Mouse (Mus musculus): ENCODE measurements around the gene Stx17.

Stx17 gene

GRCm38 (mm10) chr4:48163851-48164250, 39.1 kb downstream of the Stx17 start:
- no peak for DNase-seq (ENCODE audit: low read depth)

DNA sequence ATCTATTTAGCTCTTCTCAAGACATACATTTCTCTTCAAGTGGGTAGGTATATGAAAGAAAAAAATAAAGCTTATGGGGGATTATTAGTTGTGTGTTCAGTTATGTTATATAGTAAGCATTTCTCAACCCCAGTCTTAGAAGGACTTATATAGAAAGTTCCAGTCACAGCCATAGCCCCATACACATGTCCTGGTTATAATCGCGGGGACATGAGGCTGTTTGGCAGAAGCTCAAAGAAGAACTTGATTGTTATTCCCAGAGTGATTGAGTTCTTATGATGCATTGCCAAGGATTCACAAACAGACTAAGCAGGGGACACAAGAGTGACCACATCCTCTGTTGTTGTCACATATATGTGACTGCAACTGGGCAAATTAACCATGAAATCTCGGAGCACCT, 51.0 kb downstream of the Stx17 start:
- no peak for DNase-seq (ENCODE audit: low read depth)

- no peak for DNase-seq (ENCODE audit: low read depth)
Observed at GRCm38 (mm10) chr4:48180922-48181321, 56.2 kb downstream of the Stx17 start.

DNA sequence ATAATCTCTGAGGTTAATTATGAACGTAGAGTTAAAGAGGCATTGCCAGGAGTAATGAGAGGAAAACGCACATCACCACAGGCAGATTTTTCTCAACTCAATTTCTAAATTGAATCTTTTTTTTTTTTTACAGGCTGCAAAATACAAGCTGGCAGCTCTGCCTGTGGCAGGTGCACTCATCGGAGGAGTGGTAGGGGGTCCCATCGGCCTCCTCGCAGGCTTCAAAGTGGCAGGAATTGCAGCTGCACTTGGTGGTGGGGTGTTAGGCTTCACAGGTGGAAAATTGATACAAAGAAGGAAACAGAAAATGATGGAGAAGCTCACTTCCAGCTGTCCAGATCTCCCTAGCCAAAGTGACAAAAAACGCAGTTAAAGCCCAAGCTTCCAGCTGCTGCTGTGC, 56.7 kb downstream of the Stx17 start:
- DNase-seq (ENCODE audit: low read depth), result no peak

DNA sequence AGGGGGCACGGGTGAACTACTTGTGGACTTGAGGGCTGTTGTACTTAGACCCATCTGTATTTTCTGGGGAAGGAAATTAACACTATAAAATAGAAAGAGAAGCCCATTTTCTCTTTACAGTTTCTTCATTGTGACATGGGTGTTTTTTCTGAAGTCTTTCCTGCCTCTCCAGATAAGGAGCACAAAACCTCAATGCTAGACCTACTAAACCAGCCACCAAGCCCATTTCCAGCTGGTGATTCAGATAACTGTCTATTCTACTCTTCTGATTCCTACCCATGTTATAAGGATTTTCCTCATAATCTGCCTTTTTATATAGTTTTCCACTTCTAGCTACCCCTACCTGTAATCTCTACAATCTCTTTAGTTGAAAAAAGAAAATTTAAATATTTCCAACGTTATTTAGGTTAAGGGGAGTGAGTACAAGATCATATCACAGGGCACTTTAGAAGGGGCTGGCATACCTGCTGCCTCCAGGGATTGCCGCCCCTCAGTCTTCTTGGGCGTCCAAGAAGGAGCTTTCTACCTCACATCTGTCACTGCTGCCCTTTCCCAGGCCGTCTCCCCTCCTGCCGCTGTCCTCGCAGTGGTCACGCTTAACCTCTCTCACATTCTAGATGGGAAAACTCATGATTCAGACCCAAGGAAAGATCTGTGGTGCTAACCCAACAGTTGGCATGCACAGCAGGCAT, 57.5 kb downstream of the Stx17 start:
- no peak for DNase-seq (ENCODE audit: low read depth)

DNA sequence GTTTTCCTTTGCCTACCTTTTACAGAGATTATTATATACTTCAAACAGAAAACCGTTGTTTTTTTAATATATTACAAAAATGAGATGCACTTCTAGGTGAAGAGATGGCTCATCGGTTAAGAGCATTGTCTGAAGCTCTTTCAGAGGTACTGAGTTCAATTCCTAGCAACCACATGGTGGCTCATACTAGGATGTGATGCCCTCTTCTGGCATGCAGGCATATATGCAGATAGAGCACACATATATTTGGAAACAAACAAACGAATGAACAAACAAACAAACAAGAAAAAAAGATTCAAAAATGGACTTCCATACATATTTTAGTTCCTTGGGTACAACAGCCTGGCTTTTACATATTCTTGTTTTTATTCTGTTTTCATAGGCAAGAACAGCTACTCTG, 73.2 kb downstream of the Stx17 start:
- peak; percentile 5 for DNase-seq (ENCODE audit: low read depth)

DNA sequence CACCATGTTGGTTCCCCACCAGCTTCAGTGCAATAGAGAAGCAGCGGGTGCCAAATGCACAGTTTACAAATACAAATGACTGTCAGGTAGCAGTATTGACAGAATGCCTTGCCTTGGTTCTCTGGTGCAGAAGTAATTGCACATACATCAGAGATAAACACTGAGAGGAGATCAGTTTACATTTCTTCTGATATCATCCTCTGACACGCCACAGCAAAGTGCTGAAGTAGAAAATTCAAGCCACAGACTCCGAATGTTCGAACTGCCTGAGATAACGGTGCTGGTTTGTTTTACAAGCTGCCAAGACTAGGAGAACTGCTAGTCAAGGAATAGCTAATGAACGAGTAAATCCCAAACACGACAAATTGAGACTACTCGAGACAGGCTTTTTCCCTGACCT, 73.7 kb downstream of the Stx17 start:
- no peak for DNase-seq (ENCODE audit: low read depth)

- DNase-seq (ENCODE audit: low read depth), result no peak
Observed at GRCm38 (mm10) chr4:48203564-48203963, 78.8 kb downstream of the Stx17 start.

- peak; percentile 79 for DNase-seq (ENCODE audit: low read depth)
Observed at GRCm38 (mm10) chr4:48225173-48225572, 100.5 kb downstream of the Stx17 start.

DNA sequence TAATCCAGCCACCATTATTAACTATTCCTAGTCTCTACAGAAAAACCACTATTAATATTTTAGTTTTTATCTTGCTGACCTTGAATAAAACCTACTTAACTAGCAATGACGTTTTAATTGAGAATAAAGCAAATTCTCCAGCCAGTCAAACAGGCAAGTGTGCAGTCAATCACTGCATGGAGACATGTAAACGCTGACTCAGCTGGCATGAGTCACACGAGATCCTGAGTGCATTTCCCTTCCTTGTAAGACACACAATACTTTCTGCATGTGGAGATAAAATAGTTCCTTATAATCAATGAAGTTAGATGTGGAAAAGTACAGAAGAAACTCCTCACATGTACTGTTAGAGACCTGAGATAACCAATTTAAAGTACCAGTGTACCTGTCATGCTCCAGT, 100.9 kb downstream of the Stx17 start:
- DNase-seq (ENCODE audit: low read depth), result peak; percentile 77

DNA sequence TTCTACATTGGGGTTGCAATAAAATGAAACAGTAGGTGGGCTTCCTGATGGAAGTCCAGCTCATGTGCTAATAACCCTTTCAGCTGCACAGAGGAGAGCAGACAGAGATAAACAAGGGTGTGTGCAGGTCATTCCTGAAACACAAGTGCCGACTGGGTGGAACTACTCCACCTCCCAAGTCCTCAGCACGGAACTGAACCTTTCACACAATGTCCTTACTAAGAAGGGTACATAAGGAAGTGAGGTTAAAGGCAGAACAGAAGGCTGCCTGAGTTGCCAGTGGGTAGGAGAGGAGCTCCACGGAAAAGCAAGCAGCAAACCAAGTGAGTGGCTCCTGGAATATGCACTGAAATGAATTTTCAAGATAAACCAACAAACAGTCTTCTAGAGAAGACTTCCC, 102.1 kb downstream of the Stx17 start:
- no peak for DNase-seq (ENCODE audit: low read depth)
